Mouse (Mus musculus): ENCODE measurements at regions not wholly inside any gene's neighbourhood (a gene's known extent, or its start where the extent isn't known, plus 50 kb on each side); places are given as distances from the start of the nearest gene placed in this dataset.

DNA sequence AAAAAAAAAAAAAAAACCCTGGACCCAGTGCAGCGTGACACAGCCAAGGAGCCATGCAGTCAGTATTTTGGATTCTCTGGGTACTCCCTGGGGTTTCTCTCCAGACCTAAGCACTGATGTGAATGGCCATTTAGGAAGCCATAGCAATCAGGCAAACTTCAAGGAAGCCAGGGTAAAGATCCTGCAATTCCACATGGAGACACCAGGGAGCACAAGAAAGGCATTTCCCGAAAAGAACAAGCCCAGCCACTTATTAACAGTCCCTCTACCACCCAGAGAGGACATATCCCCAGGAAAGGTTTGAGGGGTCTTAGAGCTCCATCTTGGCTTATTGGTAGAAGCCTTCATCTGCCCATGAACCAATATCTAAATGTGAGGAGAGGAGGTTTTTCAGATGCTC, 68.3 kb upstream of the Cdh5 start:
- Histone ChIP-seq H3K27ac (ENCODE audit: control insufficient read depth, insufficient read depth, low read depth, low read length, poor library complexity) (no peak overlapping the region), H3K4me3 (replicated peaks; ENCODE audit: control insufficient read depth, low read depth, low read length) (no peak overlapping the region), H3K4me1 (ENCODE audit: control insufficient read depth, insufficient read depth, low read length) (no peaks in the 10 kb centered on the region)
- WGBS = 51% methylated on average over 2 of the region's 2 CpGs
- no peak for TF ChIP-seq CTCF (IDR thresholded peaks at IDR 0.05; ENCODE audit: control insufficient read depth, insufficient read depth, low read length)
- no peak for TF ChIP-seq POLR2A (IDR thresholded peaks at IDR 0.05; ENCODE audit: borderline replicate concordance, control insufficient read depth, low read depth, low read length)

DNA sequence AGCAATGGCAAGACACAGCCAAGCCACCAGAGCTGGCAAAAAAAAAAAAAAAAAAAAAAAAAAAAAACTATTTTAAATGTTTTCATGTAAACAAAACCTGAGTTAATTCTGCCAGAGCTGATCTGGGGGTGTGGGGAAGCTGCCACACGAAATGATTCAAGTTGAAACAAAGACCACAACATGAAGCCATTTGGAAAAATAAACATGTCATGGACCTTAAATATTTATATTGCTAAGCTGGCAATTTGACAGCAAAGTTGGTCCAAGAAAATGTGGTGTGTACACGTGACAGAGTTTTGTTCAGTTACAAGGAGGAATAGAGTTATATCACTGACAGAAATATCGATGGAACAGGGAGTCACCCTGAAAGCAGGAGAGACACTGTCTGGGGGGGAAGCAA, 67.1 kb upstream of the Cdh5 start:
- no peak for TF ChIP-seq POLR2A (IDR thresholded peaks at IDR 0.05; ENCODE audit: borderline replicate concordance, control insufficient read depth, low read depth, low read length)
- no peak for TF ChIP-seq CTCF (IDR thresholded peaks at IDR 0.05; ENCODE audit: control insufficient read depth, insufficient read depth, low read length)
- Histone ChIP-seq H3K4me3 (replicated peaks; ENCODE audit: control insufficient read depth, low read depth, low read length) (no peak overlapping the region), H3K27ac (ENCODE audit: control insufficient read depth, insufficient read depth, low read depth, low read length, poor library complexity) (no peak overlapping the region), H3K4me1 (ENCODE audit: control insufficient read depth, insufficient read depth, low read length) (no peaks in the 10 kb centered on the region)
- 60% methylated on average over 3 of the region's 3 CpGs for WGBS

DNA sequence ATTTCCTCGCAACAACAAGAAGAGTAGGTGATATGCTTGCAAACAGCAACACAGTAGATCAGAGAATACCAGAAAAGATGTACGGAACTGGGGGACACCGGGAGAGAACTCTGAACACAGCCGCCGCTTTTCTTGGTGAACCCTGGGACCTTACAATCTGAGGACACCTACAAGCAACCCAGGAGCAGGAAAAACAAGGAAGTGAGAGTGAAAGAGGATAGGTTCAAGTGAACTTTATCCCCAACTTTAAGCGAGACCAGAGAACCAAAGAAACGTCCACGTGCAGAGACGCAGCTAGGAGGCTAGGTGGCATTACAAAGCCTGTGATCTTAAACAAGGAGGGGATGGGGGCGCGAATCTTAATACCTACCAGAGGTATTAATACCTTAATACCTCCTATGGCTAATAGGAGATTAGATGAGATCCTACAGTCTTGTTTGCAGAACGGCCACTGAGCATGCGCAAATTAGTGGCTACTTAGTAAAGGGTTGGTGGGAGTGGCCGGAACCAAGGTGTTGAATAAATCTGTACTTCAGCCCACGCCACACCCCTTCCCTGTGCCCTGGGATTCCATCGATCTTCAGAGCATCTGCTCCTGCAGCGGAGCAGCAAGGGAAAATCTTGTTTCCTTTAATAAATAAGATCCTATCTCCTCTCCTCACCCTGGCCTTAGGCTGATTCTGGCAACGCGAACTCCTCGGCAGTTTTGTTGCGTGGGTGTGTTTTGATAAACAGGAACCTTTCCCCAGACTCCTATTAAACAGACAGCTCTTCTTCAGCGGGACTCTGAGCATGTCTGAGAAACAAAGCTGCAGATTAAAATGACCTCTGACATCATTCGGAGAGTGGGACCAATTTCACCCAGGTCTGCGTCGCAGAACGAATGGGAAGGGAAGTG, 64.6 kb upstream of the Cdh5 start:
- Histone ChIP-seq H3K4me3 (replicated peaks; ENCODE audit: control insufficient read depth, low read depth, low read length) (no peak overlapping the region), H3K27ac (ENCODE audit: control insufficient read depth, insufficient read depth, low read depth, low read length, poor library complexity) (no peak overlapping the region), H3K4me1 (ENCODE audit: control insufficient read depth, insufficient read depth, low read length) (no peaks in the 10 kb centered on the region; the same call in 1 of the 2 replicates)
- WGBS = 78% methylated on average over 26 of the region's 26 CpGs
- no peak for TF ChIP-seq CTCF (IDR thresholded peaks at IDR 0.05; ENCODE audit: control insufficient read depth, insufficient read depth, low read length)
- no peak for TF ChIP-seq POLR2A (IDR thresholded peaks at IDR 0.05; ENCODE audit: borderline replicate concordance, control insufficient read depth, low read depth, low read length)

DNA sequence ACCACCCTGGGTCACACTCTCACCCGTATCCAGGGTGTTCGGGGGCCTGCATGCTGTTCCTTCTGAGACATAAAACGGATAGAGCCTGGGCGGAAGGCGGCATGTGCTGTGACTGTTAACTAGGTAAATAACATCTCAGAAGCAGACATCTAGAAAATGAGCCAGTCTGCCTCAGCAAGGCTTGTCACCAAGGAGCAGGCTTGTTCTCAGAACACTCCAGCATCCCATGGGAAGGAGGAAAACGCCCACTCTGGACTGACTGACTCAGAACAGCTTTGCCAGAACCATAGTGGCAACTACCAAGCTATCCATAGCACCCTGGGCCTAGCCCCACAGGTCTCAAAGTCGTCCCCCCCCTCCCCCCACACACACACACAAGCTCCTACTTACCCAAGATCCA, 63.8 kb upstream of the Cdh5 start:
- TF ChIP-seq CTCF (IDR thresholded peaks at IDR 0.05; ENCODE audit: control insufficient read depth, insufficient read depth, low read length) = no peak
- 88% methylated on average over 7 of the region's 7 CpGs for WGBS
- Histone ChIP-seq H3K4me1 (ENCODE audit: control insufficient read depth, insufficient read depth, low read length) (peaks cover 3% of the 10 kb centered on the region), H3K4me3 (replicated peaks; ENCODE audit: control insufficient read depth, low read depth, low read length) (no peak overlapping the region), H3K27ac (ENCODE audit: control insufficient read depth, insufficient read depth, low read depth, low read length, poor library complexity) (no peak overlapping the region)

DNA sequence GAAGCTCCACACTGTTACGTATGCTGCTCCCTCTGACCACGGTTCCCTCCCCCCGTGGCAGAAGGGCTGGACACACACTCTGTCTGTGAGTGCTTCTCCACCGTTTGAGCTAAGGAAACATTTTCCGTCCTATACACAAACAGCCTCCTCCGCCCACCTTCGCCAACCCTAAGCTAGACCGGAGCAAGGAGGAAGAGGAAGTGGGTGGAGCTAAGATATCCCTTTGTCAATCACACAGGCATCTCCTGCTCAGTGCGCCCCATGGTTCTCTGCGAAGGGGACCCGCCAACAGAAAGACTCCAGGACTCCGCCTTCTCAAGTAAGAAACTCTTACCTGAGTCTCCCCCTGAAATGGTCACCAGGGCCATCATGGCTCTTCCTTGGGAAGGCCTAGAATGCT, 61.9 kb upstream of the Cdh5 start:
- H3K4me3 ChIP-seq (replicated peaks; ENCODE audit: control insufficient read depth, low read depth, low read length) = no peak overlapping the region
- H3K27ac ChIP-seq (ENCODE audit: control insufficient read depth, insufficient read depth, low read depth, low read length, poor library complexity) = no peak overlapping the region
- WGBS = 15% methylated on average over 12 of the region's 12 CpGs
- no peak for TF ChIP-seq CTCF (IDR thresholded peaks at IDR 0.05; ENCODE audit: control insufficient read depth, insufficient read depth, low read length)
- H3K4me1 ChIP-seq (ENCODE audit: control insufficient read depth, insufficient read depth, low read length) = peaks cover 3% of the 10 kb centered on the region

DNA sequence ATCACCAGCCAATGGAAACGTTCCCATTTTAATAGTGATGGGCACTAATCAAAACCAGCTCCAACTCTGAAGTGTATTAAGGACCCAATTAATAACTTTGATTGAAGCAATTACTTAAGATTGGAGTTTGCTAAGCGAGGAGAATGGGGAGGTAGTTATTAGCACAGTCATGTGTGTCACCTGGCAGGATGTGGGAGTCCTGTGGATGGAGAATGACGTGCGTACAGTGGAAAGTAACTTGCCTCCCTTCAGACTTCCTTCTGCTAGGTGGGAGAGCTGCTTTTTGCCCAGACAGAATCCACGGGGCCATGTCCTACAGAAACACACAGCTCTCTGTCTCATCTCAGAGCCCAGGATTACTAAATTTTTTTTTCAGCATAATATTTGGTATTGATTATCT, 59.9 kb upstream of the Cdh5 start:
- no peak overlapping the region for H3K27ac ChIP-seq (ENCODE audit: control insufficient read depth, insufficient read depth, low read depth, low read length, poor library complexity)
- WGBS = 54% methylated on average over 5 of the region's 5 CpGs
- peaks cover 3% of the 10 kb centered on the region for H3K4me1 ChIP-seq (ENCODE audit: control insufficient read depth, insufficient read depth, low read length)
- no peak overlapping the region for H3K4me3 ChIP-seq (replicated peaks; ENCODE audit: control insufficient read depth, low read depth, low read length)
- TF ChIP-seq CTCF (IDR thresholded peaks at IDR 0.05; ENCODE audit: control insufficient read depth, insufficient read depth, low read length) (no peak), POLR2A (IDR thresholded peaks at IDR 0.05; ENCODE audit: borderline replicate concordance, control insufficient read depth, low read depth, low read length) (no peak)

DNA sequence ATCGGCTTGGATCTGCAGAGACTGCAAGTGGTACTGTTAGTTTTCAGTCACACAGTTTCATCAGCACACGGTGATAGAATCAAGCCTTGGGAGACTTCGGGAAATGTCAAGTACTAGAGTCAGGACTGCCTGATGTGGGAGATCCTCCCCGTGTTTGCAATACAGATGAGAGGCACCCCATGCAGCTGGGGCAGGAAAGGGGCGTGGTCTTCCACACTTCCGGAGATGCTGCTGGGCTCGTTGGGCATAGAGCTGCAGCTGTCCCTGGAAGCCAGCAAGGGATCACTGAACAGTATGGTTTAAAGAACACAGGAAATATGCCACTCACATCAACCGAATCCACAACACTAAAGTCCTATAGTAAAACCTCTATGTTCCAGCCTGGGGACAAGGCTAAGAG, 59.0 kb upstream of the Cdh5 start:
- no peak overlapping the region for H3K27ac ChIP-seq (ENCODE audit: control insufficient read depth, insufficient read depth, low read depth, low read length, poor library complexity)
- WGBS = 5% methylated on average over 8 of the region's 8 CpGs
- no peak overlapping the region for H3K4me3 ChIP-seq (replicated peaks; ENCODE audit: control insufficient read depth, low read depth, low read length)
- peaks cover 3% of the 10 kb centered on the region for H3K4me1 ChIP-seq (ENCODE audit: control insufficient read depth, insufficient read depth, low read length)
- TF ChIP-seq POLR2A (IDR thresholded peaks at IDR 0.05; ENCODE audit: borderline replicate concordance, control insufficient read depth, low read depth, low read length) = no peak
- TF ChIP-seq CTCF (IDR thresholded peaks at IDR 0.05; ENCODE audit: control insufficient read depth, insufficient read depth, low read length) = no peak

DNA sequence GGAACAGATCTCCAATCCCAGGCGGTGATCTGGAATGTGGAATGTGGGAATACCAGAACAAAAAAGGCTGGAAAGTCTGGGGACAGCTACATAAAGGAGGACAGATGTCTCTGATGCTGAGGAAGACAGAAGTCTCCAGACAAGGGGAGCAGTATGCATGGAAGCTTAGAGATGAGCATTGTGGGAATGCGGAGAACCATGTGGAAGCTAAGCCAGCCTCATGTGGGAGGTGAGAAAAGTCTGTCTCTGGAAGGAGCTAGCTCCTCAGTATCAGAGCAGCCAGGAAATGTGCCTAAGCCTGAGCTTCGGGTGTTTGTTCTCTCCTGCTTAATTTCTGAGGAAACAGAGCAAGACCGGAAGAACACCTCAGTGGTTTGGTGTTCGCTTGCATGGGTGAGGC, 53.4 kb upstream of the Cdh5 start:
- Histone ChIP-seq H3K4me1 (ENCODE audit: control insufficient read depth, insufficient read depth, low read length) (no peaks in the 10 kb centered on the region; the same call in 1 of the 2 replicates), H3K4me3 (replicated peaks; ENCODE audit: control insufficient read depth, low read depth, low read length) (no peak overlapping the region), H3K27ac (ENCODE audit: control insufficient read depth, insufficient read depth, low read depth, low read length, poor library complexity) (no peak overlapping the region)
- TF ChIP-seq POLR2A (IDR thresholded peaks at IDR 0.05; ENCODE audit: borderline replicate concordance, control insufficient read depth, low read depth, low read length) = no peak
- TF ChIP-seq CTCF (IDR thresholded peaks at IDR 0.05; ENCODE audit: control insufficient read depth, insufficient read depth, low read length) = no peak
- WGBS = 37% methylated on average over 5 of the region's 5 CpGs

DNA sequence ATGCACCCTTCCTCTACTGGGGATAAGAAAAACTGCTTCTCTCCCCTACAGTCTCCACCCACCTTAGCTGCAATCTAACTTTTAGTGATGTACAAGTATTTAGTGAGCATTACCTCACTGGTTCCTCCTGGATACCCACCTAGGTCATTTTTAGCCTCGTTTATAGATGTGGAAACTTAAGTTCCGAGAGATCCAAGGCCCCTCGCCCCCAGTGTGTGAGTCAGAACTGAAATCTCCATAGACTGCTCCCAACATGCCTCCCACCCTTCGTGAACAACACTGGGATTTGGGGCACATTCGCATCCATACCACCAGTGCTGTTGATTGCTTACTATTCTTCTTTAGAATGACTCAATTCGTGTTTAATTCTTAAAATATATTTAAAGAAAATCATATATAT, 52.2 kb upstream of the Cdh5 start:
- H3K4me3 ChIP-seq (replicated peaks; ENCODE audit: control insufficient read depth, low read depth, low read length) = no peak overlapping the region
- H3K4me1 ChIP-seq (ENCODE audit: control insufficient read depth, insufficient read depth, low read length) = no peaks in the 10 kb centered on the region; the same call in 1 of the 2 replicates
- TF ChIP-seq POLR2A (IDR thresholded peaks at IDR 0.05; ENCODE audit: borderline replicate concordance, control insufficient read depth, low read depth, low read length) = no peak
- TF ChIP-seq CTCF (IDR thresholded peaks at IDR 0.05; ENCODE audit: control insufficient read depth, insufficient read depth, low read length) = no peak
- 76% methylated on average over 6 of the region's 6 CpGs for WGBS
- no peak overlapping the region for H3K27ac ChIP-seq (ENCODE audit: control insufficient read depth, insufficient read depth, low read depth, low read length, poor library complexity)

Measured in bone marrow, adult 2 months (tissue).